ENCODE assay signal across 25 mouse cellular contexts in genomic region chr3:27495296-27496073, GRCm38 (mm10).
DNase-seq lines count a peak whose midpoint lies in the region; ATAC-seq lines count a peak whose summit lies in the region.
"Had no signal": no experiment of that assay in that cellular context is flagged by ENCODE, and none has a peak within 500 bp of the region (broad histone marks: within the 10 kb centered on the region; RNA-seq: fewer than 3 reads in every experiment).

No protein-coding gene starts in this region.

- H3K9me3 ChIP-seq in forebrain, embryonic 13.5 days (replicated peaks) = no peaks in the 10 kb centered on the region
- H3K9me3 ChIP-seq in forebrain, embryonic 12.5 days = no peaks in the 10 kb centered on the region
- H3K9me3 ChIP-seq in hindbrain, embryonic 11.5 days (ENCODE audit: control insufficient read depth, low read length) = no peaks in the 10 kb centered on the region
- H3K9me3 ChIP-seq in midbrain, embryonic 11.5 days (ENCODE audit: control insufficient read depth, low read length) = no peaks in the 10 kb centered on the region
- H3K9me3 ChIP-seq: G1E; limb, embryonic 12.5 days had no signal

- peak; percentile 33 for DNase-seq in R1 (ENCODE audit: low read depth, low spot score)
- peak; percentile 32 for DNase-seq in hindbrain, embryonic 11.5 days (ENCODE audit: low spot score)
- DNase-seq in midbrain, embryonic 11.5 days (ENCODE audit: low spot score, missing footprints) = peak; percentile 88
- no peak for DNase-seq in right cerebral cortex, postnatal 10 days (ENCODE audit: low spot score in 2 of 2)
- no peak for DNase-seq in left cerebral cortex, postnatal 25 days (ENCODE audit: low spot score in 2 of 2)
- DNase-seq: adrenal gland, adult 8-10 months; B cell, adult 2 months; cerebellum, adult 2 months; cerebellum, postnatal 36 days; kidney, postnatal 25 days; layer of hippocampus, postnatal 36 days; lung, adult 18-20 months; lung, postnatal 14 days; retina, postnatal 1 day; thymus, postnatal 14 days had no signal

- no peak overlapping the region for H3K27ac ChIP-seq in forebrain, embryonic 13.5 days
- H3K27ac ChIP-seq in forebrain, embryonic 12.5 days = no peak overlapping the region
- H3K27ac ChIP-seq in hindbrain, embryonic 11.5 days (ENCODE audit: low read depth, low read length) = no peak overlapping the region
- no peak overlapping the region for H3K27ac ChIP-seq in midbrain, embryonic 11.5 days (ENCODE audit: low read depth, low read length)
- H3K27ac ChIP-seq: limb, embryonic 12.5 days; neural tube, embryonic 13.5 days had no signal

- H3K4me2 ChIP-seq in forebrain, embryonic 13.5 days = no peak overlapping the region
- H3K4me2 ChIP-seq in forebrain, embryonic 12.5 days = no peak overlapping the region
- H3K4me2 ChIP-seq in hindbrain, embryonic 11.5 days (replicated peaks; ENCODE audit: low read depth, low read length) = no peak overlapping the region
- no peak overlapping the region for H3K4me2 ChIP-seq in midbrain, embryonic 11.5 days
- H3K4me2 ChIP-seq: limb, embryonic 12.5 days; liver, embryonic 11.5 days; neural tube, embryonic 13.5 days had no signal

- intact Hi-C loops in left cerebral cortex, postnatal 25 days (cut with DNase I) = no loop called here

- H3K9ac ChIP-seq in forebrain, embryonic 13.5 days = no peak overlapping the region
- H3K9ac ChIP-seq in forebrain, embryonic 12.5 days = no peak overlapping the region
- H3K9ac ChIP-seq in hindbrain, embryonic 11.5 days (ENCODE audit: low read depth, low read length) = no peak overlapping the region
- no peak overlapping the region for H3K9ac ChIP-seq in midbrain, embryonic 11.5 days (ENCODE audit: low read length)
- H3K9ac ChIP-seq: limb, embryonic 12.5 days; neural tube, embryonic 13.5 days had no signal

- 36% methylated on average over 14 of the region's 14 CpGs for WGBS in forebrain, embryonic 13.5 days
- 47% methylated on average over 14 of the region's 14 CpGs for WGBS in forebrain, embryonic 12.5 days
- 51% methylated on average over 14 of the region's 14 CpGs for WGBS in hindbrain, embryonic 11.5 days
- WGBS in midbrain, embryonic 11.5 days = 41% methylated on average over 14 of the region's 14 CpGs

- H3K36me3 ChIP-seq in forebrain, embryonic 13.5 days (ENCODE audit: poor library complexity, severe bottlenecking) = peaks cover 10% of the 10 kb centered on the region
- peaks cover 17% of the 10 kb centered on the region for H3K36me3 ChIP-seq in forebrain, embryonic 12.5 days (replicated peaks)
- H3K36me3 ChIP-seq in hindbrain, embryonic 11.5 days (ENCODE audit: control insufficient read depth, insufficient read depth, low read length) = no peaks in the 10 kb centered on the region
- H3K36me3 ChIP-seq in midbrain, embryonic 11.5 days (ENCODE audit: control insufficient read depth, insufficient read depth, low read length) = no peaks in the 10 kb centered on the region; the same call in 1 of the 2 replicates
- H3K36me3 ChIP-seq: G1E had no signal

- peak; percentile 30; the same call in 1 of the 2 replicates for ATAC-seq in forebrain, embryonic 13.5 days
- no peak for ATAC-seq in forebrain, embryonic 12.5 days (ENCODE audit: low FRiP score)
- ATAC-seq in hindbrain, embryonic 11.5 days (ENCODE audit: low FRiP score) = no peak
- peak; percentile 65; the same call in 1 of the 2 replicates for ATAC-seq in midbrain, embryonic 11.5 days (ENCODE audit: low FRiP score)
- no peak for ATAC-seq in monocyte, adult 5-6 weeks (replicated peaks; ENCODE audit: insufficient number of reproducible peaks, low FRiP score, low TSS enrichment, poor library complexity, severe bottlenecking)
- ATAC-seq: intestine, embryonic 16.5 days; Patski had no signal

- H3K27me3 ChIP-seq in forebrain, embryonic 13.5 days = no peaks in the 10 kb centered on the region
- no peaks in the 10 kb centered on the region for H3K27me3 ChIP-seq in forebrain, embryonic 12.5 days
- H3K27me3 ChIP-seq in hindbrain, embryonic 11.5 days (ENCODE audit: control insufficient read depth, insufficient read depth, low read length) = no peaks in the 10 kb centered on the region
- no peaks in the 10 kb centered on the region for H3K27me3 ChIP-seq in midbrain, embryonic 11.5 days (ENCODE audit: control insufficient read depth, insufficient read depth, low read length)
- H3K27me3 ChIP-seq: CH12.LX; limb, embryonic 12.5 days; neural tube, embryonic 13.5 days; Patski had no signal

- peaks cover 8% of the 10 kb centered on the region; the same call in 1 of the 2 replicates for H3K4me1 ChIP-seq in forebrain, embryonic 13.5 days
- H3K4me1 ChIP-seq in forebrain, embryonic 12.5 days = peaks cover 7% of the 10 kb centered on the region
- no peaks in the 10 kb centered on the region for H3K4me1 ChIP-seq in hindbrain, embryonic 11.5 days (replicated peaks; ENCODE audit: control insufficient read depth, insufficient read depth, low read length)
- H3K4me1 ChIP-seq in midbrain, embryonic 11.5 days (ENCODE audit: control insufficient read depth, insufficient read depth, low read length) = peaks cover 2% of the 10 kb centered on the region; the same call in 1 of the 2 replicates
- H3K4me1 ChIP-seq: limb, embryonic 12.5 days had no signal

- no peak overlapping the region for H3K4me3 ChIP-seq in forebrain, embryonic 13.5 days
- H3K4me3 ChIP-seq in forebrain, embryonic 12.5 days (replicated peaks) = no peak overlapping the region
- no peak overlapping the region for H3K4me3 ChIP-seq in hindbrain, embryonic 11.5 days (ENCODE audit: low read depth, low read length)
- H3K4me3 ChIP-seq in midbrain, embryonic 11.5 days (ENCODE audit: low read depth, low read length) = no peak overlapping the region
- H3K4me3 ChIP-seq: limb, embryonic 12.5 days; neural tube, embryonic 13.5 days had no signal

Comparison
In these comparisons a context has a peak if more than half of its experiments do, and no peak if none do; other contexts are left out.
1. ATAC-seq: peak in forebrain, embryonic 13.5 days (single experiment) and midbrain, embryonic 11.5 days (single experiment); none in forebrain, embryonic 12.5 days (single experiment), hindbrain, embryonic 11.5 days (single experiment) and monocyte, adult 5-6 weeks (single experiment).
2. DNase-seq: peak in R1 (single experiment), hindbrain, embryonic 11.5 days (single experiment) and midbrain, embryonic 11.5 days (single experiment); none in right cerebral cortex, postnatal 10 days (0 of 2) and left cerebral cortex, postnatal 25 days (0 of 2).